Mouse (Mus musculus) ES-E14 (cell line): ENCODE data around the gene Clasp2. TPM values are rescaled to one million over a fixed set of nuclear protein-coding genes. Genes with fewer than 3 reads are reported as not detected.
"Not testable (repeated sequence)": the region's sequence is repeated elsewhere in the genome, so short reads cannot be mapped to it uniquely, and the experiment has no call there.

Experiments
- DNase-seq: peaks from one replicate; pipeline ENCODE4 v3.0.0-alpha.2; 2013; ENCODE audit warnings: low read depth, low spot score
- H3K27ac ChIP-seq: 2 replicates; pipeline ENCODE4 v1.5.1; 2012; ENCODE audit warnings: low read depth, mild to moderate bottlenecking, low read length, moderate library complexity, mixed read lengths; ENCODE audit not compliant: poor library complexity, insufficient read depth, severe bottlenecking
- H3K36me3 ChIP-seq: 2 replicates; pipeline ENCODE4 v1.6.1; 2012; ENCODE audit warnings: mild to moderate bottlenecking, low read length, moderate library complexity, mixed read lengths; ENCODE audit not compliant: control insufficient read depth, poor library complexity, insufficient read depth, severe bottlenecking
- H3K4me1 ChIP-seq, 2 experiments: fragments of 150-350 bp in 1 of 2; sonication (generic) in 1 of 2; 2 replicates each; pipeline ENCODE4 v1.6.1; 2012; ENCODE audit warnings: low read length in 2 of 2, mild to moderate bottlenecking in 1 of 2, mixed read lengths in 1 of 2; ENCODE audit not compliant: control insufficient read depth in 2 of 2, insufficient read depth in 2 of 2, poor library complexity in 1 of 2
- H3K4me3 ChIP-seq, 2 experiments: fragments of 150-350 bp in 1 of 2; sonication (generic) in 1 of 2; 2 replicates each; pipeline ENCODE4 v1.5.1; 2012; ENCODE audit warnings: low read length in 2 of 2, low read depth in 1 of 2, mild to moderate bottlenecking in 1 of 2, mixed read lengths in 1 of 2; ENCODE audit not compliant: insufficient read depth in 1 of 2, poor library complexity in 1 of 2, severe bottlenecking in 1 of 2
- H3K9ac ChIP-seq: 2 replicates; pipeline ENCODE4 v1.6.1; 2012; ENCODE audit warnings: low read depth, mild to moderate bottlenecking, low read length, mixed read lengths; ENCODE audit not compliant: poor library complexity, insufficient read depth, severe bottlenecking
- H3K9me3 ChIP-seq: fragments of 150-350 bp; sonication (generic); 2 replicates; pipeline ENCODE4 v1.6.1; 2012; ENCODE audit warnings: low read depth, mild to moderate bottlenecking, low read length; ENCODE audit not compliant: control insufficient read depth, insufficient read depth
- CHD2 ChIP-seq: IDR thresholded peaks from 2 replicates; pipeline ENCODE4 v1.6.1; 2014; ENCODE audit warnings: mild to moderate bottlenecking, low read depth, low read length, inconsistent platforms
- HCFC1 ChIP-seq: IDR thresholded peaks from 2 replicates; pipeline ENCODE4 v1.6.1; 2012; ENCODE audit warnings: low read length, inconsistent platforms, borderline replicate concordance; ENCODE audit not compliant: insufficient read depth
- MAFK ChIP-seq: IDR thresholded peaks from 2 replicates; pipeline ENCODE4 v1.6.1; 2014; ENCODE audit warnings: mild to moderate bottlenecking, low read depth, low read length, inconsistent platforms; ENCODE audit not compliant: insufficient read depth
- ZC3H11A ChIP-seq: IDR thresholded peaks from 2 replicates; pipeline ENCODE4 v1.6.1; 2012; ENCODE audit warnings: low read depth, mild to moderate bottlenecking, inconsistent platforms, low read length, borderline replicate concordance
- ZNF384 ChIP-seq: IDR thresholded peaks from 2 replicates; pipeline ENCODE4 v1.6.1; 2012; ENCODE audit warnings: low read depth, low read length, inconsistent platforms
- in situ Hi-C, 2 experiments: fragments of 600-800 bp; cut with MboI; formaldehyde crosslinking; loops; one replicate each; pipeline ENCODE4 v1.15.1; 2025; ENCODE audit warnings: low sequenced_read_pairs in 2 of 2, inconsistent platforms in 1 of 2; ENCODE audit not compliant: unreplicated experiment in 2 of 2
- total RNA-seq: library from RNA; depleted of rRNA; stranded (reverse); fragments of 300-350 nt; gene quantifications from 2 replicates; pipeline ENCODE4 v1.2.3, GENCODE M21; 2012

The Clasp2 gene
- total RNA-seq, 1 experiment, result 35.5 TPM

GRCm38 (mm10) chr9:113724646-113725045, 16.6 kb upstream of the Clasp2 start:
- no peaks in the 10 kb centered on the region for H3K9me3 ChIP-seq
- in situ Hi-C loops, result no loop called here
- no peak for DNase-seq
- H3K4me1 ChIP-seq, result peaks cover 0 to 2% of the 10 kb centered on the region in 2 experiments; a peak in 1 of 4 replicates
- H3K36me3 ChIP-seq, result no peaks in the 10 kb centered on the region
- H3K4me3 ChIP-seq, result peak overlapping the region; percentile 19 to 20; a peak in 3 of 4 replicates
- no peak overlapping the region for H3K27ac ChIP-seq
- no peak overlapping the region for H3K9ac ChIP-seq
- TF ChIP-seq HCFC1, result no peak
- TF ChIP-seq CHD2, result no peak
- TF ChIP-seq MAFK, result no peak
- TF ChIP-seq ZC3H11A, result no peak
- no peak for TF ChIP-seq ZNF384

GRCm38 (mm10) chr9:113725609-113726008, 15.7 kb upstream of the Clasp2 start:
- in situ Hi-C loops, H3K27ac ChIP-seq, DNase-seq, H3K4me3 ChIP-seq, H3K9ac ChIP-seq, H3K9me3 ChIP-seq, H3K4me1 ChIP-seq, H3K36me3 ChIP-seq: not testable (repeated sequence)

GRCm38 (mm10) chr9:113726131-113726530, 15.1 kb upstream of the Clasp2 start:
- TF ChIP-seq HCFC1 (no peak), MAFK (no peak), CHD2 (no peak), ZNF384 (no peak), ZC3H11A (no peak)
- DNase-seq, result no peak
- H3K27ac ChIP-seq, result no peak overlapping the region
- no peak overlapping the region for H3K4me3 ChIP-seq
- H3K9ac ChIP-seq, result no peak overlapping the region
- in situ Hi-C loops, result no loop called here
- no peaks in the 10 kb centered on the region for H3K9me3 ChIP-seq
- H3K4me1 ChIP-seq, result peaks cover 0 to 2% of the 10 kb centered on the region in 2 experiments; a peak in 1 of 4 replicates
- H3K36me3 ChIP-seq, result no peaks in the 10 kb centered on the region

GRCm38 (mm10) chr9:113726991-113727680, 14.1 kb upstream of the Clasp2 start:
- Histone ChIP-seq H3K9ac (no peak overlapping the region), H3K4me3 (no peak overlapping the region), H3K9me3 (no peaks in the 10 kb centered on the region), H3K27ac (no peak overlapping the region), H3K4me1 (peaks cover 0 to 2% of the 10 kb centered on the region in 2 experiments; a peak in 1 of 4 replicates), H3K36me3 (no peaks in the 10 kb centered on the region)
- in situ Hi-C loops, result no loop called here
- DNase-seq, result no peak
- no peak for TF ChIP-seq CHD2
- no peak for TF ChIP-seq MAFK
- TF ChIP-seq ZNF384, result no peak
- TF ChIP-seq HCFC1, result no peak
- no peak for TF ChIP-seq ZC3H11A

- no peaks in the 10 kb centered on the region for H3K4me1 ChIP-seq
- no peak for DNase-seq
- H3K9me3 ChIP-seq, result no peaks in the 10 kb centered on the region
- in situ Hi-C loops, result no loop called here
- H3K27ac ChIP-seq, result no peak overlapping the region
- H3K9ac ChIP-seq, result no peak overlapping the region
- H3K36me3 ChIP-seq, result no peaks in the 10 kb centered on the region
- H3K4me3 ChIP-seq, result no peak overlapping the region
- no peak for TF ChIP-seq HCFC1
- TF ChIP-seq MAFK, result no peak
- no peak for TF ChIP-seq CHD2
- TF ChIP-seq ZC3H11A, result no peak
- no peak for TF ChIP-seq ZNF384
Measured at GRCm38 (mm10) chr9:113731540-113731939, 9.7 kb upstream of the Clasp2 start.
